Mouse (Mus musculus): ENCODE data around the gene Fchsd2.

- no peak for TF ChIP-seq CTCF (conservative IDR thresholded peaks at IDR 0.05; ENCODE audit: low read length)
- no peak for TF ChIP-seq NANOG (IDR thresholded peaks at IDR 0.05; ENCODE audit: borderline replicate concordance, low read length)
Observed at GRCm38 (mm10) chr7:101315699-101316098, 223.0 kb downstream of the Fchsd2 start.
